Mouse (Mus musculus): ENCODE data around the gene Cracr2b. TPM values are rescaled to one million over a fixed set of nuclear protein-coding genes. Genes with fewer than 3 reads are reported as not detected.
A peak's percentile ranks its signal among the peaks of the same experiment; 100 is the strongest.

Cracr2b gene
- polyA plus RNA-seq, 1 experiment from 2014 or later, result 12.7 TPM

- no peak for ATAC-seq
These were observed 20.9 kb downstream of the Cracr2b start for GRCm38 (mm10) chr7:141481498-141482401.

GRCm38 (mm10) chr7:141482531-141483024 lies 21.7 kb downstream of the Cracr2b start:
- TF ChIP-seq CTCF (IDR thresholded peaks at IDR 0.05; ENCODE audit: low read depth), result no peak
- Histone ChIP-seq H3K4me3 (ENCODE audit: low read depth, low read length) (peak overlapping the region; percentile 48), H3K27me3 (replicated peaks; ENCODE audit: control insufficient read depth, insufficient read depth, low read length) (peaks cover 18% of the 10 kb centered on the region; the same call in 1 of the 2 replicates), H3K9me3 (ENCODE audit: control insufficient read depth) (no peaks in the 10 kb centered on the region), H3K4me2 (replicated peaks; ENCODE audit: low read depth) (peak overlapping the region; percentile 89), H3K9ac (ENCODE audit: low read depth, low read length) (no peak overlapping the region), H3K27ac (ENCODE audit: low read depth, low read length) (no peak overlapping the region), H3K36me3 (ENCODE audit: control insufficient read depth, insufficient read depth) (peaks cover 3% of the 10 kb centered on the region; the same call in 1 of the 2 replicates), H3K4me1 (replicated peaks; ENCODE audit: control insufficient read depth, insufficient read depth, low read length) (no peaks in the 10 kb centered on the region; the same call in 1 of the 2 replicates)
- 13% methylated on average over 11 of the region's 11 CpGs for WGBS
- no peak for ATAC-seq

More at GRCm38 (mm10) chr7:141481498-141482401, 20.9 kb downstream of the Cracr2b start:
- Histone ChIP-seq H3K9me3 (ENCODE audit: control insufficient read depth) (no peaks in the 10 kb centered on the region), H3K4me3 (ENCODE audit: low read depth, low read length) (peak overlapping the region; percentile 48), H3K27ac (ENCODE audit: low read depth, low read length) (no peak overlapping the region), H3K27me3 (replicated peaks; ENCODE audit: control insufficient read depth, insufficient read depth, low read length) (peaks cover 18% of the 10 kb centered on the region; the same call in 1 of the 2 replicates), H3K36me3 (ENCODE audit: control insufficient read depth, insufficient read depth) (no peaks in the 10 kb centered on the region), H3K4me2 (replicated peaks; ENCODE audit: low read depth) (peak overlapping the region; percentile 89), H3K9ac (ENCODE audit: low read depth, low read length) (peak overlapping the region; percentile 31; the same call in 1 of the 2 replicates), H3K4me1 (replicated peaks; ENCODE audit: control insufficient read depth, insufficient read depth, low read length) (no peaks in the 10 kb centered on the region; the same call in 1 of the 2 replicates)
- WGBS, result 1% methylated on average over 72 of the region's 81 CpGs
- TF ChIP-seq CTCF (IDR thresholded peaks at IDR 0.05; ENCODE audit: low read depth), result peak; percentile 64

- WGBS, result 75% methylated on average over 6 of the region's 6 CpGs
- Histone ChIP-seq H3K4me2 (replicated peaks; ENCODE audit: low read depth) (no peak overlapping the region), H3K4me1 (replicated peaks; ENCODE audit: control insufficient read depth, insufficient read depth, low read length) (no peaks in the 10 kb centered on the region; the same call in 1 of the 2 replicates), H3K9me3 (ENCODE audit: control insufficient read depth) (no peaks in the 10 kb centered on the region), H3K27me3 (replicated peaks; ENCODE audit: control insufficient read depth, insufficient read depth, low read length) (peaks cover 18% of the 10 kb centered on the region; the same call in 1 of the 2 replicates), H3K4me3 (ENCODE audit: low read depth, low read length) (no peak overlapping the region), H3K27ac (ENCODE audit: low read depth, low read length) (no peak overlapping the region), H3K36me3 (ENCODE audit: control insufficient read depth, insufficient read depth) (peaks cover 3% of the 10 kb centered on the region; the same call in 1 of the 2 replicates), H3K9ac (ENCODE audit: low read depth, low read length) (no peak overlapping the region)
- TF ChIP-seq CTCF (IDR thresholded peaks at IDR 0.05; ENCODE audit: low read depth), result no peak
- no peak for ATAC-seq
These were observed 22.3 kb downstream of the Cracr2b start for GRCm38 (mm10) chr7:141483114-141483653.

GRCm38 (mm10) chr7:141484186-141485120 lies 23.6 kb downstream of the Cracr2b start:
- no peak for ATAC-seq
- TF ChIP-seq CTCF (IDR thresholded peaks at IDR 0.05; ENCODE audit: low read depth), result no peak
- Histone ChIP-seq H3K36me3 (ENCODE audit: control insufficient read depth, insufficient read depth) (peaks cover 3% of the 10 kb centered on the region; the same call in 1 of the 2 replicates), H3K9ac (ENCODE audit: low read depth, low read length) (no peak overlapping the region), H3K27ac (ENCODE audit: low read depth, low read length) (no peak overlapping the region), H3K4me1 (replicated peaks; ENCODE audit: control insufficient read depth, insufficient read depth, low read length) (no peaks in the 10 kb centered on the region; the same call in 1 of the 2 replicates), H3K27me3 (replicated peaks; ENCODE audit: control insufficient read depth, insufficient read depth, low read length) (peaks cover 18% of the 10 kb centered on the region; the same call in 1 of the 2 replicates), H3K4me3 (ENCODE audit: low read depth, low read length) (no peak overlapping the region), H3K9me3 (ENCODE audit: control insufficient read depth) (no peaks in the 10 kb centered on the region), H3K4me2 (replicated peaks; ENCODE audit: low read depth) (no peak overlapping the region)
- 85% methylated on average over 5 of the region's 5 CpGs for WGBS

- no peak for TF ChIP-seq CTCF (IDR thresholded peaks at IDR 0.05; ENCODE audit: low read depth)
- H3K27ac ChIP-seq (ENCODE audit: low read depth, low read length), result no peak overlapping the region
- no peak for ATAC-seq
- no peak overlapping the region for H3K4me3 ChIP-seq (ENCODE audit: low read depth, low read length)
- H3K27me3 ChIP-seq (replicated peaks; ENCODE audit: control insufficient read depth, insufficient read depth, low read length), result peaks cover 18% of the 10 kb centered on the region; the same call in 1 of the 2 replicates
- no peaks in the 10 kb centered on the region for H3K9me3 ChIP-seq (ENCODE audit: control insufficient read depth)
- no peak overlapping the region for H3K9ac ChIP-seq (ENCODE audit: low read depth, low read length)
- peaks cover 3% of the 10 kb centered on the region; the same call in 1 of the 2 replicates for H3K36me3 ChIP-seq (ENCODE audit: control insufficient read depth, insufficient read depth)
- no peaks in the 10 kb centered on the region; the same call in 1 of the 2 replicates for H3K4me1 ChIP-seq (replicated peaks; ENCODE audit: control insufficient read depth, insufficient read depth, low read length)
- WGBS, result 69% methylated on average over 2 of the region's 2 CpGs
- H3K4me2 ChIP-seq (replicated peaks; ENCODE audit: low read depth), result no peak overlapping the region
These were observed 24.3 kb downstream of the Cracr2b start for GRCm38 (mm10) chr7:141485186-141485585.

Measured in intestine, postnatal 0 days (tissue).